Mouse (Mus musculus): ENCODE data around the gene Bola3. TPM values are rescaled to one million over a fixed set of nuclear protein-coding genes. Genes with fewer than 3 reads are reported as not detected.
A peak's percentile ranks its signal among the peaks of the same experiment; 100 is the strongest.

Bola3 gene
- polyA plus RNA-seq (2015; fragmentation: Nextera tagmentation; extraction: Ambion mirVana) = 92.7 and 103 TPM in 2 replicates

DNA sequence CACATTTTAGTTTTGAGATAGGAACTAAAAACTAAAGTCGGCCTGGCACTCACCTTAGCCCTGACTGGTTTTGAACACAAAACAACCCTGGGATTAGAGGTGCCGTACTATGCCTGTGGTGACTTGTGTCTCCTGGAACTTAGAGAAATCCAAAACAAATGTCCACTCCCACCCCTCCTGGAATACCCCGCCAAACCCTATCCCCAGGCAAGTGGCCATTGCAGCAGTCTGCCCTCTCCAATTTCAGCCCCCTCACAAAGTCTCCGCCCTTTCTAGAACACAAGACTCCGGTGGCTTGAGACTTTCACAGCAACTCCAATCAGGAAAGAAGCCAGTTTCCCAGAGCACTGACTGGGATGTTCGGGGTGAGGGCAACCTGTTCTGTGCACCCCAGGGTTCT, at the start of gene Bola3:
Gene Bola3, plus strand, starts transcription at position 275 of the 400 bp plus-strand sequence.
- WGBS = 27% methylated on average over 6 of the region's 6 CpGs
- peaks cover 16% of the 10 kb centered on the region for H3K4me1 ChIP-seq
- peaks cover 20% of the 10 kb centered on the region for H3K36me3 ChIP-seq (ENCODE audit: poor library complexity, severe bottlenecking)
- peak within 1 kb of the TSS; percentile 91 for H3K4me2 ChIP-seq
- no peaks in the 10 kb centered on the region for H3K27me3 ChIP-seq
- H3K9me3 ChIP-seq (replicated peaks) = no peaks in the 10 kb centered on the region
- peak within 1 kb of the TSS; percentile 51; the same call in 1 of the 2 replicates for H3K27ac ChIP-seq
- H3K4me3 ChIP-seq = peak within 1 kb of the TSS; percentile 91
- ATAC-seq = no peak
- H3K9ac ChIP-seq = peak within 1 kb of the TSS; percentile 98

DNA sequence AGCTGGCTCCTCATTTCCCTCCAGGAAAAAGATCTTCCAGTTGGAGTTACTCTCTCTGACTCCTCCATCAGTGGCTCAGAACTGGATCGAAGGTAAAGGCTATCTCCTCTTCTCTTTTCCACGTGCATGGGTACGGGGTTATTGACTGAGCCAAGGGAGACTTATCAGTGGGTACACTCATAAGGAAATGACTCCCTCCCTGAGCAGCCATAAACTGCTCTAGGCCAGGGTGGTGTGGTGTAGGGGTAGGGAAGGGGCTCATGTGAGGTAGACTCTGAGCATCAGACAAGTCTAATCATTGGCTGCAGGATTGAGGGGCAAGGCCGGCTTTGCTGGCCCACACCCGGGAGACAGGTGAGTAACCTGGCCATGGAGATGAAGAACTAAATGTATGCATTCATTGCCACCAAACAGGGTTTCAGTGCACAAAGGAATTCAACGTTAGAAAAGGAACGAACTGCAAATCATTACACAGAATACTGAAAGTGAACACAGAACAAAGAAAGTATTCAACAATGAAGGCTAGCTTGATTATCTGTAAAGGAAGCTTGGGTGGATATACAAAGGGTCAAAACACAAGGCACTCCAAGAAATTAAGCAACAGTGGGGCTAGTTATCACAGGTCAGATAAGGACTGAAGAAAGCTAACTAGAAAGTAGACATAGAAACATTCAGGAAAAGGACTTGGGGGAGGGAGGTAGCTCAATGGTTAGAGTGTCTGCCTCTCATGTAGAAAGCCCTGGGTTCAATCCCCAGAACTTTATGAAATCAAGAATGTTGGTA, 48.3 kb upstream of the Bola3 start:
- 86% methylated on average over 7 of the region's 7 CpGs for WGBS
- Histone ChIP-seq H3K4me2 (no peak overlapping the region), H3K27me3 (no peaks in the 10 kb centered on the region), H3K9ac (no peak overlapping the region), H3K27ac (no peak overlapping the region), H3K36me3 (ENCODE audit: poor library complexity, severe bottlenecking) (peaks cover 11% of the 10 kb centered on the region), H3K4me1 (no peaks in the 10 kb centered on the region), H3K4me3 (no peak overlapping the region), H3K9me3 (replicated peaks) (no peaks in the 10 kb centered on the region)
- no peak for ATAC-seq

DNA sequence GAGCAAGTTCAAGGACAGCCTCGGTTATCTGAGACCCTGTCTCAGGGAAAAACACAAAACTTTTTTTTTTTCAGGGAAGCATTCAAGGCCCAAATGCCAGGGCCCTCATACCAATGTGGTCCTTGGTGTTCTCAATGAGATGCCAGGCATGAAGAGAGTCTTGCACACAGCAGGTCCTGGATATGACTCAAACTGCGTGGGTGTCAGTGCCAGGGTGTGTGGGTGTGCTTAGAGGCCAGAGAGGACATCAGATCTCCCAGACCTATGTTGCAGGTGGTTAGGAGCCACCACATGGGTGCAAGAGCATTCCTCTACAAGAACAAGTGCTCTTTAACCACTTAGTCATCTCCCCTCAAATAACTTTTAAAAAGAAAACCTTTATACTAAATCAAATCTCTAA, 47.7 kb upstream of the Bola3 start:
- ATAC-seq = no peak
- Histone ChIP-seq H3K9ac (no peak overlapping the region), H3K4me1 (no peaks in the 10 kb centered on the region), H3K4me3 (no peak overlapping the region), H3K27ac (no peak overlapping the region), H3K9me3 (replicated peaks) (no peaks in the 10 kb centered on the region), H3K4me2 (no peak overlapping the region), H3K27me3 (no peaks in the 10 kb centered on the region), H3K36me3 (ENCODE audit: poor library complexity, severe bottlenecking) (peaks cover 18% of the 10 kb centered on the region)
- 85% methylated on average over 2 of the region's 2 CpGs for WGBS

DNA sequence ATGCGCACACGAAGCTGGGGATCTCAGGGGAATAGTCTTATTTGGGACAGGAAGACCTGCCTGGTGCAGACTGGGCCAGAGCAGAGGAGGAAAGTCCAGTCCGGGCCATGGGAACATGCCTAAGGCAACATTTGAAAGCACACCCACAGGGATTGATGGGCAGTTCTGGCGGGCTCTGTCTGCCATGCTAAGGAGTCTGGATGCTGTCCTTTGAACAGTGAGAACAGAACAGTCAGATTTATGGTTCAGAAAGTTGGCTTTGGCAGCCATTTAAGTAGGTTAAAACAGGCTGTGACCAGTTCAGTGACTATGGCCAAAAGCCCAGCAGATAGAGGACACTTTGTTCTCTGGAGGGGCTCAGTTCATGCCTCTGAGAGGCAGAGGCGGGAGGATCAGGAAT, 46.7 kb upstream of the Bola3 start:
- Histone ChIP-seq H3K4me3 (no peak overlapping the region), H3K9me3 (replicated peaks) (no peaks in the 10 kb centered on the region), H3K27ac (no peak overlapping the region), H3K27me3 (no peaks in the 10 kb centered on the region), H3K4me2 (no peak overlapping the region), H3K4me1 (no peaks in the 10 kb centered on the region), H3K9ac (no peak overlapping the region), H3K36me3 (ENCODE audit: poor library complexity, severe bottlenecking) (peaks cover 27% of the 10 kb centered on the region)
- ATAC-seq = no peak
- 79% methylated on average over 5 of the region's 5 CpGs for WGBS

DNA sequence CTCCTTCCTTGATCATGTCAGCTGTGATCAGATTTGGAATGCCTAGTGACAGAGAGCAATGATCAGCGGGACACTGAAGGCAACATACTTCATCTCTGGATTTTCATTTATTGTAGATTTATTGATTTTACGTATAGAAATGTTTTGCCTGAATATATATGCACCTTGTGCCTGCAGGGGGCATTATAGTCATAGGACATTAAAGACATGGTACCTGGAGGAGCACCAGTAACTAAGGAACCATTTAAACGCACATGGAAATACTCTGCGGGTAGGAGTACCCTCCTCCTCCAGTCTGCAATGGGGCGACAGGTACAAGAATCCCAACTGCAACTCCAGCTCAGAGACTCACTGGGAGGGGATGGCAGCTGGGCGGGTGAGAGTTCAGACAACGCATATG, 39.9 kb upstream of the Bola3 start:
- Histone ChIP-seq H3K27me3 (no peaks in the 10 kb centered on the region), H3K36me3 (ENCODE audit: poor library complexity, severe bottlenecking) (peaks cover 81% of the 10 kb centered on the region), H3K4me1 (no peaks in the 10 kb centered on the region), H3K9me3 (replicated peaks) (no peaks in the 10 kb centered on the region), H3K9ac (no peak overlapping the region), H3K4me3 (no peak overlapping the region), H3K27ac (no peak overlapping the region), H3K4me2 (no peak overlapping the region)
- WGBS = 93% methylated on average over 7 of the region's 7 CpGs
- no peak for ATAC-seq

DNA sequence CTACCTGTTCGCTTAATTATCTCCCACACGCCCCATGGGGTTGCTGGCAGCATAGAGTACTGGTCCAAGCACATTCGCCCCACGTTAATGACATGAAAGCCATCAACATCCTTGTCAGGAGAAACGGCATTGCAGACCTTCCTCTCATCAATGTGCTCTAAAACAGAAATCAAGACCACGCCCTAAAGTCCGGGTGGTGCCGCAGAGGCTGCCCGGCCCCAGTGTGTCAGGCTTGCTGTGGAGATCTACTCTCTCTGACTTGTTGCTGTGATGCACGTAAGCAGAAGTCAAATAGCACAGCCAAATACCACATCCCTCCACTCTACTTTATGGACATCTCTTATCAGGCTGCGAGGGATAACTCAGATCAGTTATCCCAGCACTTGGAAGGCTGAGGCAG, 37.7 kb upstream of the Bola3 start:
- Histone ChIP-seq H3K4me2 (no peak overlapping the region), H3K4me3 (no peak overlapping the region), H3K27ac (no peak overlapping the region), H3K4me1 (peaks cover 12% of the 10 kb centered on the region), H3K9me3 (replicated peaks) (no peaks in the 10 kb centered on the region), H3K36me3 (ENCODE audit: poor library complexity, severe bottlenecking) (peaks cover 64% of the 10 kb centered on the region), H3K27me3 (no peaks in the 10 kb centered on the region), H3K9ac (no peak overlapping the region)
- no peak for ATAC-seq
- 95% methylated on average over 11 of the region's 11 CpGs for WGBS

DNA sequence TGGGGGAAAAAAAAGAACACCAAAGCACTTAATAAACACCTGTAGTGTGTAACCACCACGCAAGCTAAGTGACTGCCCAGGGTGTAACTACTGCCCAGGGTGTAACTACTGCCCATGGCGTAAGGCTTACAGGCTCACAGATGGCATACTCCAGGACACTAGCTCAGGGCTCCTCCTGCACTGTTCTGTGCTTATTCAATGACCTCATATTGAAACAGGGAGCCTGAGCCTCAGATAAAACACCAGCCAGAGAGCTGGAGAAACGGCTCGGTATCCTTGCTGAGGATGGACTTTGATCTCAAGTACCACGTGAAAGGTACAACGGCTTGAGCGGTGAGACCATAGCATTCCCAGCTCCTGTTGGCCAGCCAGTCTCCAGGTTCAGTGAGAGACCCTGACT, 36.9 kb upstream of the Bola3 start:
- peaks cover 19% of the 10 kb centered on the region for H3K4me1 ChIP-seq
- peaks cover 56% of the 10 kb centered on the region for H3K36me3 ChIP-seq (ENCODE audit: poor library complexity, severe bottlenecking)
- no peak overlapping the region for H3K27ac ChIP-seq
- H3K4me3 ChIP-seq = no peak overlapping the region
- no peaks in the 10 kb centered on the region for H3K27me3 ChIP-seq
- ATAC-seq = no peak
- no peaks in the 10 kb centered on the region for H3K9me3 ChIP-seq (replicated peaks)
- H3K9ac ChIP-seq = no peak overlapping the region
- no peak overlapping the region for H3K4me2 ChIP-seq
- WGBS = 95% methylated on average over 7 of the region's 7 CpGs

DNA sequence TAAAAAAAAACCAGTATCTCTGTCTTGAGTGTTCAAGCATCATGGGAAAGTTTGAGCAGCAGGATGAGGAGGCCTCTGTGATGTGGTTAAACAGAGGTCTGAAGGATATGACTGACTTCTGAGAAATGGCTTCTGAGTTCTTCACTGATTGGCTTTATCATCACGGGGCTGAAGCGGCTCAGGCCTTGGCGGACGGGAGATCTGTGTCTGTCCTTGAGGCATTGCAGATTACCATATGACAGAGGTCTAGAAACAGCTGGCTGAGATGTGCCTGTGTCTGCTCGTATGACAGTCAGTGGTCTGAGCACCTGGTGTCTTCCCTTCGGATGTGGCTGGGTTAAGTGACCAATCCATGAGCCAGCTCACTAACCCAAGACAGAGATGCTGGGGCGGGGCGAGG, 36.4 kb upstream of the Bola3 start:
- no peak for ATAC-seq
- Histone ChIP-seq H3K4me2 (no peak overlapping the region), H3K4me3 (no peak overlapping the region), H3K9me3 (replicated peaks) (no peaks in the 10 kb centered on the region), H3K4me1 (peaks cover 19% of the 10 kb centered on the region), H3K36me3 (ENCODE audit: poor library complexity, severe bottlenecking) (peaks cover 52% of the 10 kb centered on the region), H3K9ac (no peak overlapping the region), H3K27ac (no peak overlapping the region), H3K27me3 (no peaks in the 10 kb centered on the region)
- 88% methylated on average over 8 of the region's 8 CpGs for WGBS

DNA sequence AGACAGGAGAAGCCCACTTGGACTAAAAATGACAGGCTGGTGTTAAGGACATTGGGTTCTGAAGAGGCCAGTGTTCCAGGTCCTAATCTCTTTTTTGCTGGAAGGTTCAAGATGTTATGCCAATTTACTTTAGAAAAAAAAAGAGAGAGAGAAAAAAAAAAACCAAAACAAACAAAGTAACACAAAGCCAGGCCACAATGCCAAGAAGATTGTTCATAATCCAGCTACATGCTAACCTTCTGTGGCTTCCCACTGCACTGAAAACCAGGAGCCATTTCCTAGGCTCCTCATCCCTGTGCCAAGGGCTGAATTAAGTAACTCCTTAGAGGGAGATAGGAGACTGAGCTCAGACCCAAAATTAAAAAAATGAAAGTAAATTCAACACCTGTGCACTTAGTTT, 33.7 kb upstream of the Bola3 start:
- Histone ChIP-seq H3K4me2 (peak overlapping the region; percentile 84), H3K4me3 (no peak overlapping the region), H3K27ac (no peak overlapping the region), H3K4me1 (peaks cover 19% of the 10 kb centered on the region), H3K9ac (peak overlapping the region; percentile 89; the same call in 1 of the 2 replicates), H3K36me3 (ENCODE audit: poor library complexity, severe bottlenecking) (peaks cover 29% of the 10 kb centered on the region), H3K27me3 (no peaks in the 10 kb centered on the region), H3K9me3 (replicated peaks) (no peaks in the 10 kb centered on the region)
- ATAC-seq = no peak

DNA sequence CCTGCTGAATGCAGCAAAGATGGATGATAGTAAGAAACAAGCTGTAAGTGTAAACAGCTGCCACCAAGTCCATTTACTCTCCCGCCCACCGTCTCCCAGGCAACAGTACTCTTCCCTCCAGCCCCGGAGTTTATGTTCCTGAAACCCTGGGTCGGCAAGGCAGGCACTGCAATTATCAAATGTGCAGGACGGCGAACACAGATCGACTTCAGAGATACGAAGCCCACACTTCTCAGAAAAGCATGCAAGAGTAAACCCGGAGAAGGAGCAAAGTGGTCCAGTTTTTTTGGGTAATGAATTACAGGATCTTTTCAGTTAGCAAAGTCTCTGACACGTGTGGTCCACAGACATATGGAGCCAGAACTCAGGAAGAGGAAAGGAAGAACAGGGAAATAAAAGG, 32.9 kb upstream of the Bola3 start:
- Histone ChIP-seq H3K9ac (peak overlapping the region; percentile 89), H3K9me3 (replicated peaks) (no peaks in the 10 kb centered on the region), H3K4me2 (peak overlapping the region; percentile 84), H3K36me3 (ENCODE audit: poor library complexity, severe bottlenecking) (peaks cover 22% of the 10 kb centered on the region), H3K27me3 (no peaks in the 10 kb centered on the region), H3K4me1 (peaks cover 19% of the 10 kb centered on the region), H3K4me3 (peak overlapping the region; percentile 80), H3K27ac (no peak overlapping the region)
- WGBS = 7% methylated on average over 10 of the region's 10 CpGs
- ATAC-seq = no peak

DNA sequence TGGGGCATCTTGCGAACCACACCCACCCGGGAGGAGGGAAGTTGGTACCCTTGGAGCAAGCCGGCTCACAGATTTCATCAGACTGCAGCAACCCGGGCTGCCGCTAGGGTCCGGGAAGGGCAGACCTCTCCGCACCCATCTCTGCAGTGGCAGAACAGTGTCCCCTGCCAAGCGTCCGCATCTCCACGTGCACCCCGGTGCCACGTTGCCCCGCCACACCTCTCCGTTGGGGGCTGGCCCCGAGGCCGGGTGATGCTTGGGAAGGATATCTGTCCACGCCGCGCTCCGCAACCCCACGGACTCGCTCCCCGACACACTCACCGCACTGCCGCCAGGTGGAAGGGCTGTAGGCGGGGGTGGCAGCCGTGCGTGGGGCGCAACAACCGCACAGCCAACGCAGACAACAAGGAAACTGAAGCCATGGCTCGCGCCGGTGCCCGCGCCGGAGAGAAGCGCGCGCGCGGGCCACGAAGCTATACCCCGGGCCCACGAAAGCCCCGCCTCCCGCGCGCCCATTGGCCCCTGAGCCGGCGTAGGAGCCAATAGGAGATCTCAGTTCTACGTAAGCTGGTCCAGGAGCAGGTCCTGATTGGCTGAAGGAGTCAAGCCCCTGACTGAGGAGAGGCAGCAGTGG, 31.7 kb upstream of the Bola3 start:
- Histone ChIP-seq H3K27me3 (no peaks in the 10 kb centered on the region), H3K4me1 (peaks cover 19% of the 10 kb centered on the region), H3K4me3 (peak overlapping the region; percentile 80), H3K27ac (peak overlapping the region; percentile 71), H3K9me3 (replicated peaks) (no peaks in the 10 kb centered on the region), H3K9ac (peak overlapping the region; percentile 89), H3K4me2 (peak overlapping the region; percentile 84), H3K36me3 (ENCODE audit: poor library complexity, severe bottlenecking) (peaks cover 10% of the 10 kb centered on the region)
- peak; percentile 100 for ATAC-seq
- under 1% methylated on average over 52 of the region's 52 CpGs for WGBS

DNA sequence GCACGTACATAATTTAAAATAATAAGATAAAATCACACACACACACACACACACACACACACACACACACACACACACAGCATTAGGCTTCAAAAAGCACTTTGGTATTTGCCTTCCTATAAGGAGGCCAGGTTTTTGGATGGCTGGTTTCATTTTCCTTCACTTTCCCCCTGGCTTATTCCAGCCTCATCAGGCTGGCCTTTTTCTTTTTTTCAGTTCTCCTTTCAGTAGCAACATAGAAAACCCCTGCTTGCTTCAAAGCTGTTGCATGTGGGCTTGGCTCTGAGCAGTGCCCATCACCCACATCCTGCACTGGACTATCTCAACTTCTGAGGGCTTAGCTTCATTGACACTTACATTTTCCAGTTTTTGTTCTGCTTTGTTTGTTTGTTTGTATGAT, 27.0 kb upstream of the Bola3 start:
- Histone ChIP-seq H3K4me3 (no peak overlapping the region), H3K27ac (no peak overlapping the region), H3K4me1 (peaks cover 12% of the 10 kb centered on the region), H3K9me3 (replicated peaks) (no peaks in the 10 kb centered on the region), H3K9ac (no peak overlapping the region), H3K4me2 (no peak overlapping the region), H3K36me3 (ENCODE audit: poor library complexity, severe bottlenecking) (no peaks in the 10 kb centered on the region), H3K27me3 (no peaks in the 10 kb centered on the region)
- WGBS = 85% methylated on average over 1 of the region's 1 CpGs
- ATAC-seq = no peak
